Mouse (Mus musculus) gastrocnemius, postnatal 14 days (tissue): Measurements from ENCODE around the gene Pou3f4. TPM values are rescaled to one million over a fixed set of nuclear protein-coding genes. Genes with fewer than 3 reads are reported as not detected.
"Not testable (repeated sequence)": the region's sequence is repeated elsewhere in the genome, so short reads cannot be mapped to it uniquely, and the experiment has no call there.

ENCODE experiments used
- DNase-seq: peaks from one replicate; pipeline ENCODE4 v3.0.0; 2021; ENCODE audit warnings: mixed read lengths
- intact Hi-C: fragments of 180-260 bp; cut with DNase I; formaldehyde crosslinking; loops from one replicate; pipeline ENCODE4 v1.15.1; 2025; ENCODE audit warnings: low total_unique reads
- long read RNA-seq, 2 experiments: library from polyadenylated mRNA; stranded (forward); transcript quantifications; one replicate each; pipeline ENCODE4 v2.0.0; 2021
- total RNA-seq, 2 experiments: library from RNA; stranded (reverse); gene quantifications; 2 replicates each; pipeline ENCODE4 v1.2.3; 2021

Pou3f4 gene
- total RNA-seq, result not detected
- long read RNA-seq, experiment 1, result 0 reads
- long read RNA-seq, experiment 2, result 0 reads

DNA sequence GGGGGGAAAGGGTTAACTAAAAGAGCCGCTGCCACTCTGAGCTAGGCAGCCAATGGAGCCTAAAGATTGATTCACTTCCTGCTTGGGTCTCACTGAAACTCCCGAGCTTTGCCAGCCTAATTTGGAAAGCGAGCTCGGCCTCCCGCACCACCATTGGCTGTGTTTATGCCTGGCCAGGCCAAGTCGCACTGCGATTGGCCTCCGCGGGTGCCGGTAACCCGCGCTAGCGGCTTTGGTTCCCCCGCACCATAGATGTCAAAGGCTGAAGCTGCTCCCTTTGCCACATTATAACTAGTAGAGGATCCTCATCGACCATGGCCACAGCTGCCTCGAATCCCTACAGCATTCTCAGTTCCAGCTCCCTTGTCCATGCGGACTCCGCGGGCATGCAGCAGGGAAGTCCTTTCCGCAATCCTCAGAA lies at the start of gene Pou3f4:
Gene Pou3f4, plus strand, starts transcription at position 130 of the 421 bp plus-strand sequence.
- peak; percentile 30 for DNase-seq
- intact Hi-C loops, result no loop called here

DNA sequence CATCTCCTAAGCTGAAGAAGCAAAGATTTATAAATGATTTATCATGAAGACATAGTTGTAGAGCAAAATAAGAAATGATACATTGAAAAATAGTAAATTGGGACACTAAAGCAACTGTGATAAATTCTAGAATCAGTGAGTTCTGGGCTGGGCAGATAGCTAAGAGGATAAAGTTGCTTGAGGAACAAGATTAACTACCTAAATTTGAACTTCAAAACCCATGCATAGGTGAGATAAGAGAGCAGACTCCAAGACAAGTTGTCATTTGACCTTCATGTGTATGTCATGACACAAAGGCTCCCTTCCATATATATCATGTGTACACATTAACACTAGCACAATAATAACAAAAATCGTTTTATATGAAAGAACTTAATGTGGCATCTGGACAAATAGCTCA lies 48.1 kb upstream of the Pou3f4 start:
- intact Hi-C loops, result no loop called here

DNA sequence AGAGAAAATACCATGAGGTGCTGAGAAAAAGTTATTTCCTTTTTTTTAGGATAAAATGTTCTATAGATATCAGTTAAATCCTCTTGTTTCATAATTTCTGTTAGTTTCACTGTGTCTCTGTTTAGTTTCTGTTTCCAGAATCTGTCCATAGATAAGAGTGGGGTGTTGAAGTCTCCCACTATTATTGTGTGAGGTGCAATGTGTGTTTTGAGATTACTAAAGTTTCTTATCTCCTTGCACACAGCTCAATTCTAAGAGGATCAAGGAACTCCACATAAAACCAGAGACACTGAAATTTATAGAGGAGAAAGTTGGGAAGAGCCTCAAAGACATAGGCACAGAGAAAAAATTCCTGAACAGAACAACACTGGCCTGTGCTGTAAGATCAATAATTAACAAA lies 39.3 kb upstream of the Pou3f4 start:
- DNase-seq, intact Hi-C loops: not testable (repeated sequence)

More for the DNA sequence above, 48.1 kb upstream of the Pou3f4 start:
- DNase-seq, result no peak

DNA sequence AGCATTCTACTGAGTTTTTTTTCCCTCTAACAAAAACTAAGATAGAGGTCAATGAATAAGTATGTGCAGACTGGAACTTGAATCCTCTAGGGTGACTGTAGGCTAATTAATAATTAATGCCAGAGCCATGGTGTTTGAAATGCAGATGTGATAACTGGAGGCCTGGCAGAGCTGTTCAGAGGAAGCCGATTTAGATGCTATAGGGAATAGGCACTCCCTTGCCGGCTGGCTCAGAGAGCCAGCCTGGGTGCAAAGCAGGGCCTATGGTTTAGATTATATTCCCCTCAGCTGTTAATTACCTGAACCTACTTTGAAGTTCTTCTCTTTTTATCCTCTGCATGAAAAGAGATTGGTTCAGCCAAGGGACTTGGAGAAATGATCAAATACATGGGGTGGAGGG lies 11.6 kb upstream of the Pou3f4 start:
- intact Hi-C loops, result no loop called here

DNA sequence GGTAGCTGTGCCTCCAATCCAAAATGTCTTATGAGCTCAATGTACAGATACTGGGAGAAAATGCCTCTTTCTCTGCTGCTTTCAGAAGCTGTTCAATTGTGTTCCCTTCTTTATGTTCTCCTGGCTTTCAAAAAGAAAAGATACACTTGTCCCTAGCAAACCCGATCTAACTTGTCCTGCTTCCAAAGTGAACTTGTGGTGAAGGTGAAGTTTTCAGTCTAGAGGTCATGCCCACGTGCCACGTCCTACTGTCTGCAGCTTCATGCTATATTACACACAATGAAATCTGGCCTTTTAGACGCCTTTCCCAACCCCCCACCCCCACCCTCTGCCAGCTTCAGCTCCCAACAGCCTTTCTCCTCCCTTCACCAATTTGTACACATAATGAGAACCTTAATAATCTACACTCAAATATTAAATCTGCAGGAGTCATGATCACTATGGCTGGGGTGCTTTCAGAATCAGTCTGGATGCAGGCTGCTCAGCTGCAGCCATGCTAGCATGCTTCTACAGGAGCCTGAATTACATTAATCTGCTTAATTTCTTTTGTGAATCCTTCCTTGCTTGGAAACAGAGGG lies 4.0 kb upstream of the Pou3f4 start:
- intact Hi-C loops, result no loop called here
- DNase-seq, result no peak

More for the DNA sequence above, 11.6 kb upstream of the Pou3f4 start:
- DNase-seq, result no peak

DNA sequence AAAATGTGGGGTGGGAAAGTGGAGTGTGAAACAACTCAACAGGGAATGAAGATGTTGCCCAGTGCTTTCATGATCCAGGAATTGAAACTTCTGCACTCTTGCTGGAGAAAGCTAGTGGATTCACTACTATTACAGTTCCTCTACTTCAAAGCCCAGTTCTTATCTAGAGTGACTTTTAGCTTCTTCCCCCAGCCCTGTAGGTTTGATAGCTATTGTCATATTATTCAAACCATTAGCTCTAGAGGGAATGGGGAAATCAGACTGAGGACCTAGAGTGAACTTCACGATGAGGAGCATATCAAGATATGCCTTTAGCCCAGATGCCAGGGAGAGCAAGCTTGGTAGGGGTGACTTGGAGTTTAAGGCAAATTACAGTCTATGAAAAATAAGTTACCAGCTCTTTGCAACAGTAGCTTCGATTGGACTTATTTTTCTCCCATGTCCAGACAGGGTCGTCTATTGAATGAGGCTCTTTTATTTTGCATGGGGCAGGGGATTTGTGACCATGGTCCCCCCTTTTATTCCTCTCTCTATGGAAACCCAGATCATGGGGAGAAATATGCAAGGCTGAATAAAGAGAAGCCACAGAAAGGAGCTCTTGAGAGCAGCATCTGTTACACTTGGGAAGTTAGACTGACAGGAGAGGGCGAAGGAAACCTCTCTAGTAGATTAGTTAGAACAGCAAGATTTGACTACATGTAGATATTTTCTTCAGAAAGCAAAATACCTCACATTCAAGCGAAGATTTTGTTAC lies 3.1 kb upstream of the Pou3f4 start:
- DNase-seq, result no peak
- intact Hi-C loops, result no loop called here

DNA sequence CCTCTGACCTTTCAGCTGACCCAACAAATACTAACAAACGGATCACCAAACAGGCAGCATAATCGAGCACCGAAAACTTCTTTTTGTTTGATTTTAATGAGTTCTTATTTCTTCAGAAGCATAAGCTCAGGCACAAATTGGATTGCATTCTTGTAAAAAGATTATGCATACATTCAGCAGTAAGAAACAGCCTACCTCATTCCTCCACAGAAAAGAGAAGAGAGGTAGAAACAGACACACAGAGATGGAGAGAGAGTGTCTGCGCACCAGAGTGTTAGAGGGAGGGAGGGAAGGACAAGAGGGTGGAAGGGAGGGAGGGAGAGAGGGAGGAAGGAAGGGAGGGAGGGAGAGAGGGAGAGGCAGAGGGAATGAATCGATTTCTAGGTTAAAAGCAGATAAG lies 2.0 kb upstream of the Pou3f4 start:
- intact Hi-C loops, result no loop called here
- no peak for DNase-seq

DNA sequence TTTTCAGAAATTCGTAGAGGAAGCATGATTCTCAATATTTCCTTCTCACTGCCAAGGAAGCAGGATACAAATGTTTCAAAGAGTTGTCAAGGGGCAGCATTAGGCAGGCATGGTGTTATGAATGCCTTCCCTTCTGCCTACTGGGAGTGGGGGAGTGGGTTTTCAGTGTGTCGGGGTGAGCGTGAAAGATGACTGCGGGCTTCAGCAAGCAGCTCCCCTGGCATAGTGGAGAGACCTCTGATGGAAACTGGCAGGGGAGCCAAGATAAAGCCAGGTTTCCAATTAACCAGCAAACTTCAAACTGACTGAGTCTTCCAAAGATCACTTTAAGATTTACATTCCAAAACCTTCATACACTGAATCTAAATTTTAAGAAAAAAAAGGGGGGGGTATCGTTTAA lies 679 bp upstream of the Pou3f4 start:
- intact Hi-C loops, result no loop called here

DNA sequence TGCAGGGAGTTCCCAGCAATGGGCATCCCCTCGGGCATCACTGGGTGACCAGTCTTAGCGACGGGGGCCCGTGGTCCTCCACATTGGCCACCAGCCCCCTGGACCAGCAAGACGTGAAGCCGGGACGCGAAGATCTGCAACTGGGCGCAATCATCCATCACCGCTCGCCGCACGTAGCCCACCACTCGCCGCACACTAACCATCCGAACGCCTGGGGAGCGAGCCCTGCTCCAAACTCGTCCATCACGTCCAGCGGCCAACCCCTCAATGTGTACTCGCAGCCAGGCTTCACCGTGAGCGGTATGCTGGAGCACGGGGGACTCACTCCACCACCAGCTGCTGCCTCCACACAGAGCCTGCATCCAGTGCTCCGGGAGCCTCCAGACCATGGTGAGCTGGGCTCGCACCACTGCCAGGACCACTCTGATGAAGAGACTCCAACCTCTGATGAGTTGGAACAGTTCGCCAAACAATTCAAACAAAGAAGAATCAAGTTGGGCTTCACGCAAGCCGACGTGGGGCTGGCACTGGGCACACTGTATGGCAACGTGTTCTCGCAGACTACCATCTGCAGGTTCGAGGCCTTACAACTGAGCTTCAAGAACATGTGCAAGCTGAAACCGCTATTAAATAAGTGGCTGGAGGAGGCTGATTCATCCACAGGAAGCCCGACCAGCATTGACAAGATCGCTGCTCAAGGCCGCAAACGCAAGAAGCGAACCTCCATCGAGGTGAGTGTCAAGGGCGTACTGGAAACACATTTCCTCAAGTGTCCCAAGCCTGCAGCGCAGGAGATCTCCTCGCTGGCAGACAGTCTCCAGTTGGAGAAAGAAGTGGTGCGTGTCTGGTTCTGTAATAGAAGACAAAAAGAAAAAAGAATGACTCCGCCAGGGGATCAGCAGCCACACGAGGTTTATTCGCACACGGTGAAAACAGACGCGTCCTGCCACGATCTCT lies 790 bp downstream of the Pou3f4 start:
- DNase-seq, result no peak
- intact Hi-C loops, result no loop called here

More for the DNA sequence above, 679 bp upstream of the Pou3f4 start:
- no peak for DNase-seq

DNA sequence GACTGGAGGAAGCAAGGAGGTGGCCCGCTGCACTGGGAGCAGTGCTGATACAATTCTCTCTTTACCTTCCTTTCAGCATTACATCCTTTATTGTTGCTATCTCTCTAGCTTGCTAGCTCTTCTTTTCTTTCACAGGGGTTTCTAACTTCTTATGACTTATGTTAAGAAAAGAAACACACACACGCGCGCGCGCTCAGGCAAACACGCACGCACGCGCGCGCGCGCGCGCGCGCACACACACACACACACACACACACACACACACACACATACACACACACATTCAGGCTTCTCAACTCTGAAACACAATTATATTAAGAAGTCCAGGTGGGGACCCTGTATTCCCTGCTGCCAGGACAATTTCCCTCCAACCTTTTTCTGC lies 1.5 kb downstream of the Pou3f4 start:
- intact Hi-C loops, result no loop called here
- no peak for DNase-seq

DNA sequence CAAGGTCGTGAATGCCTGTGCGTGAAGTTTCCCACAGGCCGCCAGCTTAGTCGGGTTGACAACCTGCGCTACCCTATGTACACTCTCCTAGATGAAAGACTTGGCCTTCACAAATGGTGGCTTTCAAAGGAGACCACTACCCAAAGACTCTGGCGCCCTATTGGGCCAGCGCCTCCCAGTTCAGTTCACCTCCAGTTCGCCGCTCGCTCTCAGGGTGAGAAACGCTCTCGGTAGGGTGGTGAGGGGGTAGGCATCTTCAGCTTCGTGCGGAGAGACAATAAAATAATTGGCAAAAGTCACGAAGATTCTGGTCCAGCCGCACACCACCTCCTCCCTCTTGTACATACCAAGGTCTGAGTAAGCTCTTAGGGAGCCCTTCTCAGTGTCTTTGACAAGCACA lies 2.5 kb downstream of the Pou3f4 start:
- intact Hi-C loops, result no loop called here
- DNase-seq, result no peak

DNA sequence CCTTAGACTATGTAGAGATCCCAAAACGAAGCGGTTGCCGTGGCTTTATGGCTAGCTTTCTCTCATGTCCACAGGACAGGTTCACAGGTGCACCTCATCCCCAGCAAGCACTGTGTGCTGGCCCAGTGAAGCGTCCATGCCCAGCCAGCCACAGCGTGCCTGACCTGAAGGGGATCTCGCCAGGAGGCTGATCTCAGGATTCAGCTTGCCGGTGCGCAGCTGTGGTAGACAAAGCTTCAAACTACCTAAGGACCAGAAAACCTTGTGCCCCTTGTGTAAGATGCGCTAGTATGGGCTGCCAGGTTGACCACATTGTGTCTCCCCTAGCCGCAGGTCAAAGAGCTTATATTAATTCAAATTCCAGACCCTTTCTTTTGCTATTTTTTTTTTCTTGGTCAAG lies 3.1 kb downstream of the Pou3f4 start:
- no peak for DNase-seq

DNA sequence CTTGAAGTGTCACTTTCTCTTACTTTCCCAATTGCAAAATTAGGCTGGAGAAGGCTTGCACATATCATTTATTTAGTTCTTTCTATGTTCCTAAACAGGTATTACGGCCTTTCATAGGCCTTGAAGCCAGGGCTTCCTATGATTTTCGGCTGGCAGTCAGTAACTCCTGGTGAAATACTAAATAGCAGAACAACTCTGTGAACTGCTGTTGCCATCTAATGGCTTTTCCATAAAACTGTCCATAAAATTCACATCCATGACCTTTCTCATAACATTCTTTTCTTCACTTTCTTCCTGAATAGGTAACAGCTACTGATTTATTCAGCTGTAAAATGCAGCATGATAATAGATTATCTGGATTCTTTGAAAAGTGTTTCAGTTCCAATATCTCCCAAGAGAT lies 23.4 kb downstream of the Pou3f4 start:
- no peak for DNase-seq
- intact Hi-C loops, result no loop called here

More for the DNA sequence above, 3.1 kb downstream of the Pou3f4 start:
- intact Hi-C loops, result no loop called here

DNA sequence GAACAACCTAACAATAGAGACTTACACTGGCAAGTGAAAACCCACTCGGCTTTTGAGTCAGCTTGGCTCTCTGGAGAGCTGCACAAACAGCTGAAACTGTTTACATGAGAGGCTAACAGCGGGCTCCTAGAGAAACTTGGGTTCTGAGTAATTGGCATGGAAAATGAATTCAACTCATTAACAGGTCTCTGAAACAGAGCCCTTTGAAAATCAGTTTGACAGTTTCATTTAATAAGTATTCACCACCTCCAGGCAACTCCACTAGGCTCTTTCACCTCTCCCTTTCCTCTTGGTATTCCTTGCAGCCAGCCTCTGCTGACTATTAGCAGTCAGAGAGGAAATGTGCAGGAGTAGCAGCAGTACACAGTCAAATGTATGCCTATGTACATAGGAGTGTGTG lies 37.2 kb downstream of the Pou3f4 start:
- intact Hi-C loops, result no loop called here
- DNase-seq, result no peak
